Mouse (Mus musculus) liver, embryonic 14.5 days (tissue): ENCODE measurements at regions not wholly inside any gene's neighbourhood (a gene's known extent, or its start where the extent isn't known, plus 50 kb on each side); places are given as distances from the start of the nearest gene placed in this dataset.

ENCODE experiments used
- CTCF ChIP-seq: IDR thresholded peaks from 2 replicates; pipeline ENCODE4 v1.5.1; 2016; ENCODE audit warnings: antibody characterized with exemption, low read depth, control low read depth
- EP300 ChIP-seq: IDR thresholded peaks from 2 replicates; pipeline ENCODE4 v1.6.1; 2016; ENCODE audit warnings: antibody characterized with exemption, low read depth

GRCm38 (mm10) chr15:69617998-69618397 lies 3117.3 kb upstream of the Lrrc6 start:
- no peak for TF ChIP-seq CTCF
- no peak for TF ChIP-seq EP300
